Mouse (Mus musculus) midbrain, embryonic 12.5 days (tissue): ENCODE results near the gene Ssr2. TPM values are rescaled to one million over a fixed set of nuclear protein-coding genes. Genes with fewer than 3 reads are reported as not detected.

Source experiments
- ATAC-seq: fragments of 200-750 bp; cut with Nextera tagmentation; 2 replicates; pipeline ENCODE4 v1.8.0; 2017; ENCODE audit warnings: low read depth, moderate TSS enrichment, moderate library complexity; ENCODE audit not compliant: low FRiP score
- H3K27ac ChIP-seq: fragments of 300-500 bp; sonication (generic); replicated peaks from 2 replicates; pipeline ENCODE4 v1.5.1; 2016; ENCODE audit warnings: mild to moderate bottlenecking
- H3K27me3 ChIP-seq: fragments of 300-500 bp; sonication (generic); 2 replicates; pipeline ENCODE4 v1.6.1; 2016; ENCODE audit warnings: mild to moderate bottlenecking
- H3K36me3 ChIP-seq: fragments of 300-500 bp; sonication (generic); 2 replicates; pipeline ENCODE4 v1.6.1; 2016
- H3K4me1 ChIP-seq: fragments of 300-500 bp; sonication (generic); 2 replicates; pipeline ENCODE4 v1.6.1; 2016
- H3K4me2 ChIP-seq: fragments of 300-500 bp; sonication (generic); replicated peaks from 2 replicates; pipeline ENCODE4 v1.6.1; 2016; ENCODE audit warnings: mild to moderate bottlenecking, moderate library complexity
- H3K4me3 ChIP-seq: fragments of 300-500 bp; sonication (generic); 2 replicates; pipeline ENCODE4 v1.5.1; 2016; ENCODE audit warnings: mild to moderate bottlenecking
- H3K9ac ChIP-seq: fragments of 300-500 bp; sonication (generic); replicated peaks from 2 replicates; pipeline ENCODE4 v1.6.1; 2016; ENCODE audit warnings: mild to moderate bottlenecking, moderate library complexity
- H3K9me3 ChIP-seq: fragments of 300-500 bp; sonication (generic); 2 replicates; pipeline ENCODE4 v1.6.1; 2016; ENCODE audit warnings: mild to moderate bottlenecking
- WGBS: fragments of 180-500 bp; shearing (Covaris S2); methylation state at CpG from one replicate; pipeline ENCODE4 v1.1.7; 2016; 5-methylcytosine and 5-hydroxymethylcytosine counted together
- polyA plus RNA-seq: library from polyadenylated mRNA; unstranded; fragments of >200 nt; fragmentation: Nextera tagmentation; extraction: Ambion mirVana; gene quantifications from 2 replicates; pipeline ENCODE4 v1.2.1, GENCODE M21; 2016

Ssr2 gene
- 132 and 137 TPM in 2 replicates for polyA plus RNA-seq

GRCm38 (mm10) chr3:88575540-88575939, at the start of gene Ssr2:
TSS of gene Ssr2 (plus strand) at chr3:88575876.
- H3K27me3 ChIP-seq: no peaks in the 10 kb centered on the region
- H3K9me3 ChIP-seq: no peaks in the 10 kb centered on the region
- H3K27ac ChIP-seq: no peak within 1 kb of the TSS
- H3K4me2 ChIP-seq: no peak within 1 kb of the TSS
- peaks cover 4% of the 10 kb centered on the region for H3K36me3 ChIP-seq
- WGBS: 89% methylated on average over 3 of the region's 3 CpGs
- no peak within 1 kb of the TSS for H3K9ac ChIP-seq
- H3K4me3 ChIP-seq: no peak within 1 kb of the TSS
- ATAC-seq: no peak
- peaks cover 9% of the 10 kb centered on the region for H3K4me1 ChIP-seq

GRCm38 (mm10) chr3:88526157-88527131, 49.2 kb upstream of the Ssr2 start:
- H3K27ac ChIP-seq: no peak overlapping the region
- H3K4me3 ChIP-seq: peak overlapping the region; percentile 22
- peaks cover 50% of the 10 kb centered on the region for H3K4me1 ChIP-seq
- WGBS: 32% methylated on average over 17 of the region's 17 CpGs
- ATAC-seq: peak; percentile 75
- H3K9ac ChIP-seq: no peak overlapping the region
- H3K4me2 ChIP-seq: peak overlapping the region; percentile 35
- no peaks in the 10 kb centered on the region for H3K9me3 ChIP-seq
- H3K36me3 ChIP-seq: peaks cover 28% of the 10 kb centered on the region
- no peaks in the 10 kb centered on the region for H3K27me3 ChIP-seq

GRCm38 (mm10) chr3:88527565-88527964, 48.1 kb upstream of the Ssr2 start:
- Histone ChIP-seq H3K4me3 (peak overlapping the region; percentile 28), H3K27ac (peak overlapping the region; percentile 74), H3K9me3 (no peaks in the 10 kb centered on the region), H3K36me3 (peaks cover 27% of the 10 kb centered on the region), H3K27me3 (no peaks in the 10 kb centered on the region), H3K9ac (peak overlapping the region; percentile 57), H3K4me1 (peaks cover 47% of the 10 kb centered on the region), H3K4me2 (peak overlapping the region; percentile 95)
- no peak for ATAC-seq
- WGBS: 22% methylated on average over 8 of the region's 8 CpGs

- no peak for ATAC-seq
- Histone ChIP-seq H3K27ac (no peak overlapping the region), H3K27me3 (no peaks in the 10 kb centered on the region), H3K9ac (no peak overlapping the region), H3K4me1 (peaks cover 47% of the 10 kb centered on the region), H3K36me3 (peaks cover 18% of the 10 kb centered on the region), H3K4me2 (peak overlapping the region; percentile 95), H3K9me3 (no peaks in the 10 kb centered on the region), H3K4me3 (peak overlapping the region; percentile 96; the same call in 1 of the 2 replicates)
- WGBS: 91% methylated on average over 11 of the region's 11 CpGs
Observed at GRCm38 (mm10) chr3:88528646-88529045, 47.0 kb upstream of the Ssr2 start.

GRCm38 (mm10) chr3:88529204-88530000, 46.3 kb upstream of the Ssr2 start:
- peak overlapping the region; percentile 95 for H3K4me2 ChIP-seq
- H3K27ac ChIP-seq: peak overlapping the region; percentile 99
- H3K9ac ChIP-seq: peak overlapping the region; percentile 100
- 27% methylated on average over 7 of the region's 7 CpGs for WGBS
- H3K4me3 ChIP-seq: peak overlapping the region; percentile 96
- no peaks in the 10 kb centered on the region for H3K9me3 ChIP-seq
- H3K27me3 ChIP-seq: no peaks in the 10 kb centered on the region
- ATAC-seq: no peak
- peaks cover 10% of the 10 kb centered on the region for H3K36me3 ChIP-seq
- peaks cover 51% of the 10 kb centered on the region for H3K4me1 ChIP-seq

GRCm38 (mm10) chr3:88530082-88530864, 45.4 kb upstream of the Ssr2 start:
- Histone ChIP-seq H3K36me3 (peaks cover 1% of the 10 kb centered on the region), H3K4me2 (peak overlapping the region; percentile 95), H3K9me3 (no peaks in the 10 kb centered on the region), H3K27ac (peak overlapping the region; percentile 99), H3K9ac (peak overlapping the region; percentile 100), H3K4me1 (peaks cover 60% of the 10 kb centered on the region), H3K27me3 (no peaks in the 10 kb centered on the region), H3K4me3 (peak overlapping the region; percentile 96)
- ATAC-seq: no peak
- WGBS: 4% methylated on average over 11 of the region's 11 CpGs

GRCm38 (mm10) chr3:88531348-88532298, 44.1 kb upstream of the Ssr2 start:
- Histone ChIP-seq H3K36me3 (peaks cover 12% of the 10 kb centered on the region), H3K9me3 (no peaks in the 10 kb centered on the region), H3K27ac (peak overlapping the region; percentile 99), H3K4me2 (peak overlapping the region; percentile 95), H3K4me3 (peak overlapping the region; percentile 96), H3K27me3 (no peaks in the 10 kb centered on the region), H3K4me1 (peaks cover 63% of the 10 kb centered on the region), H3K9ac (peak overlapping the region; percentile 100)
- peak; percentile 85 for ATAC-seq
- WGBS: 1% methylated on average over 46 of the region's 63 CpGs

GRCm38 (mm10) chr3:88532299-88532674, 43.4 kb upstream of the Ssr2 start, which contains the start of gene Mex3a:
TSS of gene Mex3a (plus strand) at chr3:88532395.
- Histone ChIP-seq H3K9me3 (no peaks in the 10 kb centered on the region), H3K27ac (peak within 1 kb of the TSS; percentile 99), H3K9ac (peak within 1 kb of the TSS; percentile 100), H3K27me3 (no peaks in the 10 kb centered on the region), H3K4me2 (peak within 1 kb of the TSS; percentile 96), H3K36me3 (peaks cover 19% of the 10 kb centered on the region), H3K4me3 (peak within 1 kb of the TSS; percentile 96), H3K4me1 (peaks cover 65% of the 10 kb centered on the region)
- ATAC-seq: no peak
- 0% methylated on average over 13 of the region's 31 CpGs for WGBS

- no peaks in the 10 kb centered on the region for H3K27me3 ChIP-seq
- peak overlapping the region; percentile 96 for H3K4me3 ChIP-seq
- H3K4me1 ChIP-seq: peaks cover 65% of the 10 kb centered on the region
Observed at GRCm38 (mm10) chr3:88532689-88533511, 42.8 kb upstream of the Ssr2 start.

GRCm38 (mm10) chr3:88533706-88534105, 42.0 kb upstream of the Ssr2 start:
- 0% methylated on average over 5 of the region's 5 CpGs for WGBS
- Histone ChIP-seq H3K4me2 (peak overlapping the region; percentile 96), H3K9me3 (no peaks in the 10 kb centered on the region), H3K27ac (peak overlapping the region; percentile 99), H3K27me3 (no peaks in the 10 kb centered on the region), H3K4me3 (peak overlapping the region; percentile 96), H3K4me1 (peaks cover 66% of the 10 kb centered on the region), H3K36me3 (peaks cover 33% of the 10 kb centered on the region), H3K9ac (peak overlapping the region; percentile 100)
- ATAC-seq: no peak

More at GRCm38 (mm10) chr3:88532689-88533511, 42.8 kb upstream of the Ssr2 start:
- H3K9ac ChIP-seq: peak overlapping the region; percentile 100
- peak overlapping the region; percentile 99 for H3K27ac ChIP-seq
- peak overlapping the region; percentile 96 for H3K4me2 ChIP-seq
- peak; percentile 24 for ATAC-seq
- H3K9me3 ChIP-seq: no peaks in the 10 kb centered on the region
- WGBS: under 1% methylated on average over 40 of the region's 40 CpGs
- peaks cover 25% of the 10 kb centered on the region for H3K36me3 ChIP-seq
